Mouse (Mus musculus) midbrain, embryonic 11.5 days (tissue): ENCODE data around the gene Msx3. TPM values are rescaled to one million over a fixed set of nuclear protein-coding genes. Genes with fewer than 3 reads are reported as not detected.

Source experiments
- ATAC-seq: fragments of 200-750 bp; cut with Nextera tagmentation; 2 replicates; pipeline ENCODE4 v1.8.0; 2017; ENCODE audit warnings: moderate TSS enrichment, moderate library complexity; ENCODE audit not compliant: low FRiP score
- DNase-seq: peaks from one replicate; pipeline ENCODE4 v3.0.0; 2015; ENCODE audit warnings: low spot score; ENCODE audit errors: missing footprints
- H3K27ac ChIP-seq: fragments of 300-500 bp; sonication (generic); 2 replicates; pipeline ENCODE4 v1.5.1; 2014; ENCODE audit warnings: low read depth, low read length
- H3K27me3 ChIP-seq: fragments of 300-500 bp; sonication (generic); 2 replicates; pipeline ENCODE4 v1.6.1; 2014; ENCODE audit warnings: mild to moderate bottlenecking, low read length, moderate library complexity, mixed read lengths; ENCODE audit not compliant: control insufficient read depth, insufficient read depth
- H3K36me3 ChIP-seq: fragments of 300-500 bp; sonication (generic); 2 replicates; pipeline ENCODE4 v1.6.1; 2014; ENCODE audit warnings: mild to moderate bottlenecking, low read length, moderate library complexity, mixed read lengths; ENCODE audit not compliant: control insufficient read depth, insufficient read depth
- H3K4me1 ChIP-seq: fragments of 300-500 bp; sonication (generic); 2 replicates; pipeline ENCODE4 v1.6.1; 2014; ENCODE audit warnings: low read length; ENCODE audit not compliant: control insufficient read depth, insufficient read depth
- H3K4me2 ChIP-seq: fragments of 300-500 bp; sonication (generic); 2 replicates; pipeline ENCODE4 v1.6.1; 2014; ENCODE audit warnings: mild to moderate bottlenecking, moderate library complexity
- H3K4me3 ChIP-seq: fragments of 300-500 bp; sonication (generic); 2 replicates; pipeline ENCODE4 v1.5.1; 2014; ENCODE audit warnings: low read depth, low read length
- H3K9ac ChIP-seq: fragments of 300-500 bp; sonication (generic); 2 replicates; pipeline ENCODE4 v1.6.1; 2014; ENCODE audit warnings: low read length
- H3K9me3 ChIP-seq: fragments of 300-500 bp; sonication (generic); 2 replicates; pipeline ENCODE4 v1.6.1; 2016; ENCODE audit warnings: low read length; ENCODE audit not compliant: control insufficient read depth
- WGBS: fragments of 180-500 bp; shearing (Covaris S2); extraction: QIAGEN DNeasy Blood & Tissue Kit; methylation state at CpG from one replicate; pipeline ENCODE4 v1.1.7; 2014; 5-methylcytosine and 5-hydroxymethylcytosine counted together
- polyA plus RNA-seq: library from polyadenylated mRNA; unstranded; fragments of >200 nt; fragmentation: Nextera tagmentation; extraction: Ambion mirVana; gene quantifications from 2 replicates; pipeline ENCODE4 v1.2.1, GENCODE M21; 2014

The Msx3 gene
- polyA plus RNA-seq, 1 experiment from 2014 or later: 8.0 TPM

- Histone ChIP-seq H3K36me3 (no peaks in the 10 kb centered on the region), H3K4me3 (peak overlapping the region; percentile 27), H3K27me3 (peaks cover 73% of the 10 kb centered on the region), H3K9ac (peak overlapping the region; percentile 58), H3K4me1 (peaks cover 55% of the 10 kb centered on the region), H3K27ac (peak overlapping the region; percentile 1; the same call in 1 of the 2 replicates), H3K9me3 (no peaks in the 10 kb centered on the region), H3K4me2 (peak overlapping the region; percentile 58)
- DNase-seq: peak; percentile 97
- under 1% methylated on average over 47 of the region's 47 CpGs for WGBS
- ATAC-seq: peak; percentile 31
Observed at GRCm38 (mm10) chr7:140060936-140061831, 12.3 kb upstream of the Msx3 start.

GRCm38 (mm10) chr7:140059601-140060000, 10.7 kb upstream of the Msx3 start:
- peaks cover 73% of the 10 kb centered on the region for H3K27me3 ChIP-seq
- no peak for DNase-seq
- no peak overlapping the region for H3K27ac ChIP-seq
- no peak overlapping the region for H3K4me3 ChIP-seq
- no peak overlapping the region for H3K9ac ChIP-seq
- H3K9me3 ChIP-seq: no peaks in the 10 kb centered on the region
- no peaks in the 10 kb centered on the region for H3K36me3 ChIP-seq
- 5% methylated on average over 4 of the region's 4 CpGs for WGBS
- peaks cover 50% of the 10 kb centered on the region for H3K4me1 ChIP-seq
- peak; percentile 35; the same call in 1 of the 2 replicates for ATAC-seq
- no peak overlapping the region for H3K4me2 ChIP-seq

- Histone ChIP-seq H3K9me3 (no peaks in the 10 kb centered on the region), H3K4me2 (peak overlapping the region; percentile 67), H3K36me3 (no peaks in the 10 kb centered on the region), H3K4me3 (peak overlapping the region; percentile 31; the same call in 1 of the 2 replicates), H3K27ac (peak overlapping the region; percentile 88), H3K4me1 (peaks cover 50% of the 10 kb centered on the region), H3K9ac (peak overlapping the region; percentile 70), H3K27me3 (peaks cover 73% of the 10 kb centered on the region)
- 5% methylated on average over 7 of the region's 7 CpGs for WGBS
- ATAC-seq: no peak
- DNase-seq: peak; percentile 93
Observed at GRCm38 (mm10) chr7:140058528-140058927, 9.6 kb upstream of the Msx3 start.

DNA sequence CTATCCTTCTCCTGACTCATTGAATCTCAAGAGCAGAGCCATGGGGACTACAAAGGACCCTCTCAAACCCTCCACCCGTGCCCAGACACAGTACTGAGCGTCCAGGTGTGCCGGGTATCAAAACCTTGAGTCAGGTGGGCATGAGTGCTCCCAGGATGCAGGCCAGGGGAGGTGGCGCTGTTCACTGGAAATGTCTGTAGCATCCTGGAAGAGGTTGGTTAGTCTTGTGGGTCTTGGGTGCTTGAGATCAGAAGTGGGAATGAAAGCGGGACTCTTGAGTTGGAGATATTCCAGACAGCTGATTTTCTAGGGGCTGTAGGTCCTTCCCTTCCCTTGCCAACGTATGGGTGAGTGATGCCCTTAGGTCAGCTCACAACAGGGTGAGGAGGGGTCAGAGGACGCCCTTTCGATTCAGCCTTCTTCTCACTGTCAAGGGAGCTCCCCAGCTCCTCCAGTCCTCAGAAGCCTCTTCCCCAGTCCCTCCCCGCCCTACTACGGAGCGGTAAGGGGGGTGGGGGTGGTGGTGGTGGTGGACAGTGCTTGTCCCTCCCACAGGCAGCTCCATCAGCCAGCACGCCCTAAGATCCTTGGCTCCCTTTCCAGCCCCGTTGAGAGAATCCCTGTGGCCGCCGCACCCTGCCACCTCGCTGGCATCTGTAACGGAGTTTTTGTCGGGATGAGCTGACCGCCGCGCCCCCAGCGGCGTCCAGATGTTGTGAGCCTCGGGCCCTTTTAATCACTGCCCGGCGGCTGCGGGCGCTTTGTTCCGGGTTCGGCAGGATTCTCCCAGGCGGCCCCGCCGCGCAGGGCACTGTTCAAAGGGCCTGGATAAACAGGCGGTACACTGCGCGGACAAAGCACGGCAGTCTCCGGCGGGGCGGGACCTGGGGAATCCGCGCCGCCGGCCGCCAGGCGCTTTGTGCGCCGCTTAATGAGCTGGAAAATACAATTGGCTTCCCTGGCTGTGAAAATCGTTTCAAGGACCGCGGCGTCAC, 8.8 kb upstream of the Msx3 start:
- peak overlapping the region; percentile 70 for H3K9ac ChIP-seq
- H3K27ac ChIP-seq: peak overlapping the region; percentile 88
- ATAC-seq: peak; percentile 86
- H3K9me3 ChIP-seq: no peaks in the 10 kb centered on the region
- H3K4me2 ChIP-seq: peak overlapping the region; percentile 67
- peaks cover 75% of the 10 kb centered on the region for H3K27me3 ChIP-seq
- DNase-seq: peak; percentile 98
- peaks cover 50% of the 10 kb centered on the region for H3K4me1 ChIP-seq
- 2% methylated on average over 53 of the region's 53 CpGs for WGBS
- peak overlapping the region; percentile 31 for H3K4me3 ChIP-seq
- H3K36me3 ChIP-seq: no peaks in the 10 kb centered on the region

DNA sequence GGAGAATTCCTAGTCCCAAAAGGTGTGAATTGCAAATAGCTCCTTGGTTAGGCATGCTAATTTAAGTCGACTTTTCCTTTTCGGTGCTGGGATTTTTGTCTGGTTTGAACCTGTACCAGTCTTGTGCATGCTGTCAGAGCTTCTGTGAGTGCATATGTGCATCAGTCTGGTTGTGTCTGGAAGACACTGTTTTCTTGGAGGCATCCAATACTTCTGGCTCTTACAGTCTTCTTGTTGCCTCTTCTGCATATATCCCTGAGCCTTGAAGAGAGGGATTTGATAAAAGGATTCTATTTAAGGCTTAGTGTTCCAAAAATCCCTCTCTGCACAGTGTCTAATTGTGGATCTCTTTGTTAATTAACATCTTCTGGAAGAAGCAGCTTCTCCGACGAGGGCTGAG, 5.2 kb upstream of the Msx3 start:
- H3K36me3 ChIP-seq: no peaks in the 10 kb centered on the region
- ATAC-seq (no peak), DNase-seq (no peak)
- no peaks in the 10 kb centered on the region for H3K9me3 ChIP-seq
- no peak overlapping the region for H3K4me3 ChIP-seq
- H3K27ac ChIP-seq: no peak overlapping the region
- H3K4me1 ChIP-seq: peaks cover 20% of the 10 kb centered on the region
- 76% methylated on average over 4 of the region's 4 CpGs for WGBS
- H3K27me3 ChIP-seq: peaks cover 83% of the 10 kb centered on the region
- H3K9ac ChIP-seq: no peak overlapping the region
- H3K4me2 ChIP-seq: no peak overlapping the region

- Histone ChIP-seq H3K9ac (no peak overlapping the region), H3K4me2 (peak overlapping the region; percentile 43), H3K36me3 (no peaks in the 10 kb centered on the region), H3K4me1 (peaks cover 10% of the 10 kb centered on the region), H3K27ac (no peak overlapping the region), H3K4me3 (peak overlapping the region; percentile 28), H3K9me3 (no peaks in the 10 kb centered on the region), H3K27me3 (peaks cover 98% of the 10 kb centered on the region)
- under 1% methylated on average over 34 of the region's 34 CpGs for WGBS
- ATAC-seq (peak; percentile 64; the same call in 1 of the 2 replicates), DNase-seq (peak; percentile 96)
Observed at GRCm38 (mm10) chr7:140049115-140049689, 313 bp upstream of the Msx3 start.

GRCm38 (mm10) chr7:140047811-140048311, 1.0 kb downstream of the Msx3 start:
- H3K27ac ChIP-seq: no peak overlapping the region
- H3K4me3 ChIP-seq: peak overlapping the region; percentile 28
- peaks cover 10% of the 10 kb centered on the region for H3K4me1 ChIP-seq

DNA sequence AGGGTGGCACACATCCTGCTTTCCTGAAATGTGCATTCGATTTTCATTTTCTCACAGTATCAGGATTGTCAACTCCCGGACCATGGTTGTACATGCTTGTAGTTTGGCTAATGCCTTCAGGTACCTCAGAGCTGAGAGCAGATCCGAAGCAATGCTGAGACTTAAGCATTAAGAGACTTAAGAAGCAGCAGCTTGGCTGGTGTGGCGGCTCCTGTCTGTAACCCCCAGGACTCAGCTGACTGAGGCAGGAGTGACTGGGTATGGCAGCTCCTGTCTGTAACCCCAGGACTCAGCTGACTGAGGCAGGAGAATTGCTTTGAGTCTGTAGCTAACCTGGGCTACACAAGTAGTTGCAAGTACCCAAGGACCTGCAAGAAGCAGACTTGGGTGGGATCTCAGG, 3.3 kb downstream of the Msx3 start:
- no peak overlapping the region for H3K27ac ChIP-seq
- H3K4me1 ChIP-seq: peaks cover 10% of the 10 kb centered on the region
- H3K9ac ChIP-seq: no peak overlapping the region
- no peaks in the 10 kb centered on the region for H3K9me3 ChIP-seq
- H3K27me3 ChIP-seq: peaks cover 63% of the 10 kb centered on the region
- DNase-seq (peak; percentile 72), ATAC-seq (no peak)
- H3K4me3 ChIP-seq: no peak overlapping the region
- WGBS: 68% methylated on average over 4 of the region's 4 CpGs
- H3K36me3 ChIP-seq: no peaks in the 10 kb centered on the region
- no peak overlapping the region for H3K4me2 ChIP-seq

More at GRCm38 (mm10) chr7:140047811-140048311, 1.0 kb downstream of the Msx3 start:
- no peaks in the 10 kb centered on the region for H3K36me3 ChIP-seq
- under 1% methylated on average over 33 of the region's 33 CpGs for WGBS
- no peak overlapping the region for H3K9ac ChIP-seq
- H3K27me3 ChIP-seq: peaks cover 86% of the 10 kb centered on the region
- no peaks in the 10 kb centered on the region for H3K9me3 ChIP-seq
- H3K4me2 ChIP-seq: peak overlapping the region; percentile 39
- ATAC-seq (no peak), DNase-seq (no peak)
